Mouse (Mus musculus): ENCODE results near the gene Spock1. TPM values are rescaled to one million over a fixed set of nuclear protein-coding genes. Genes with fewer than 3 reads are reported as not detected.
"Not testable (repeated sequence)": the region's sequence is repeated elsewhere in the genome, so short reads cannot be mapped to it uniquely, and the experiment has no call there.

The Spock1 gene
- polyA plus RNA-seq, 1 experiment from 2014 or later, result 0.49 TPM

DNA sequence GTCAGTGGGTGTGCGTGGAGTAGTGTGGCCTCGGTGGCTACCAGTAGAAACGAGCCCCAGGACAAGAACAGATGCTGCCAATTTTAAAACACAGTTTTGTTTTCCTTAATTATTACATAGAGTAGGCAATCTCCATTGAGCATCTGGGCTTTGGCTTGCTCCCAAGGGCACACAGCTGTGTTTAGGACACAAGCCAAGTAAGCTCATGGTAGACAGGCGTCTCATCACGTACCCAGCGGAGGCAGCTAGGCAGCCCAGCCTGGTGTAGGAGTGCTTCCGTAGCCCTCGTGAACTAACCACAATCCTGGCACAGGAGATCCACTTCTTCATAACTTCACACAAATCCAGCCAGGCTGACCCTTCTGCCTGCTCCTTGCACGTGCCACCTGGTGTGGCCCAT lies 281.7 kb downstream of the Spock1 start:
- no peak for ATAC-seq (replicated peaks; ENCODE audit: insufficient number of reproducible peaks, insufficient read depth, low FRiP score, low read depth)
- WGBS, result 79% methylated on average over 9 of the region's 9 CpGs

DNA sequence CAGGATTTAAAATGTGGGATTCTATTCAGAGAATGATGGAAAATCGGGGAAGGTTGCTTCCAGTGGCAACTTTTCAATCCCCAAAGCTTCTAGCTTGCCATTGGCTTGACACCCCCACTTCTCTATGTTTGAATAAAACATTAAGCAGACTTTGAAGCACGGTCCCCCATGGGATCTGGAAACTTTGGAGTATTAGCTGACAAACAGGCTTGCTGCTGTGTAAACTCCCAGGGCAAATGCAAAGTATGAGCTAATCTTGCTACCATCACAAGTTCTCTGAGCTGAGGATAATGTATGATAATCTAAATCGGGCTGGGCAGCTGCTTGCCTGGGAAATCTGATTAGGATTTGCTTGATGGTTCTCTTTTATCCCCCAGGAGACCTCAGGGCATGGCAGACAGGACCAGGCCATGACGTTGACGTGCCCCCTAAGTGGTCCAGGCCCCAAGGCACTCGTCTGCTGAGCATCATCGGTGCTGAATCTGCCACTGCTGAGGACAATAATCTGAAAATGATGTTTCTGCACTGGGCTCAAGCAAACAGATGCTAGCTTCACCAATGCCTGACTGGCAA lies 284.1 kb downstream of the Spock1 start:
- Histone ChIP-seq H3K27me3 (peaks cover 8% of the 10 kb centered on the region; the same call in 1 of the 2 replicates), H3K9me3 (replicated peaks) (no peaks in the 10 kb centered on the region), H3K36me3 (no peaks in the 10 kb centered on the region), H3K9ac (no peak overlapping the region), H3K4me3 (no peak overlapping the region), H3K4me1 (replicated peaks) (0 out of 2 replicates have a peak, but pooled peaks cover 3% of the 10 kb centered on the region), H3K4me2 (no peak overlapping the region), H3K27ac (no peak overlapping the region)
- no peak for ATAC-seq (replicated peaks; ENCODE audit: insufficient number of reproducible peaks, insufficient read depth, low FRiP score, low read depth)
- 54% methylated on average over 7 of the region's 7 CpGs for WGBS

More for the DNA sequence above, 281.7 kb downstream of the Spock1 start:
- H3K27ac ChIP-seq, result no peak overlapping the region
- H3K4me3 ChIP-seq, result no peak overlapping the region
- H3K36me3 ChIP-seq, result no peaks in the 10 kb centered on the region
- H3K27me3 ChIP-seq, result peaks cover 8% of the 10 kb centered on the region; the same call in 1 of the 2 replicates
- H3K9ac ChIP-seq, result no peak overlapping the region
- H3K4me1 ChIP-seq (replicated peaks), result no peaks in the 10 kb centered on the region
- no peak overlapping the region for H3K4me2 ChIP-seq
- H3K9me3 ChIP-seq (replicated peaks), result no peaks in the 10 kb centered on the region

DNA sequence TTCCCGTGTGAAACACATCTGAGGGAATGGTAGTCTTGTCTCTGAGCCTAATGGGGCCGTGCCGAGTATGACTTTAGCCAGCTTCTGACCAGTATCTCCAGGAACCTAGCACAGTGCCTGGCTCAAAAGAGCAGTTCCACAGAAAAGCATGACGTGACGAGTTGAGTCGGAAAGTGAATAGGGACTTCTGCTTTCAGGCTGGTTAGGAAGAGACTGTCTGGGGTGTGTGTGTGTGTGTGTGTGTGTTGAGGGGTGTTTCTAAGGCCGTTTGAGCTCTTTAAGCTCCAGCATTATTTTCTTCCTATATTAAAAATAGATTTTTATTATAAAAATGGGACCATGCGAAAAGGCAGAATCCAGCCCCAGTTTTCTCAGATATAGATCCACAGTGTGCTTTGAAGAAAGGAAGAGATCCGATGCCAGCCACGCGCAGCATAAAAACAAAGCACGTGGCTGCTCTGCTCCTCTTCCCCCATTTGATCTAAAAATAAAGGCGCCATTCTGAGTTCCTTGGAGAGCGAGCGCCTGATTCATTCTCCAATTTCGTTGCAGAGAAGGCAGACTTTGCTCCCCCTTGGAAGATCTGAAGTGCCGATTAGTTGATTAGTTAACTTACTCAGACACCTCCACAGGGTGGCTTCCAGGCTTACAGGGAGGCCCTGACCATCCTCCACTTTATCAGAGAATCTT lies 288.9 kb downstream of the Spock1 start:
- no peak for ATAC-seq (replicated peaks; ENCODE audit: insufficient number of reproducible peaks, insufficient read depth, low FRiP score, low read depth)
- H3K9ac ChIP-seq, result no peak overlapping the region
- H3K36me3 ChIP-seq, result no peaks in the 10 kb centered on the region
- H3K27ac ChIP-seq, result no peak overlapping the region
- H3K4me3 ChIP-seq, result no peak overlapping the region
- H3K4me1 ChIP-seq (replicated peaks), result 0 out of 2 replicates have a peak, but pooled peaks cover 3% of the 10 kb centered on the region
- H3K27me3 ChIP-seq, result no peaks in the 10 kb centered on the region
- 51% methylated on average over 17 of the region's 17 CpGs for WGBS
- H3K9me3 ChIP-seq (replicated peaks), result no peaks in the 10 kb centered on the region
- no peak overlapping the region for H3K4me2 ChIP-seq

DNA sequence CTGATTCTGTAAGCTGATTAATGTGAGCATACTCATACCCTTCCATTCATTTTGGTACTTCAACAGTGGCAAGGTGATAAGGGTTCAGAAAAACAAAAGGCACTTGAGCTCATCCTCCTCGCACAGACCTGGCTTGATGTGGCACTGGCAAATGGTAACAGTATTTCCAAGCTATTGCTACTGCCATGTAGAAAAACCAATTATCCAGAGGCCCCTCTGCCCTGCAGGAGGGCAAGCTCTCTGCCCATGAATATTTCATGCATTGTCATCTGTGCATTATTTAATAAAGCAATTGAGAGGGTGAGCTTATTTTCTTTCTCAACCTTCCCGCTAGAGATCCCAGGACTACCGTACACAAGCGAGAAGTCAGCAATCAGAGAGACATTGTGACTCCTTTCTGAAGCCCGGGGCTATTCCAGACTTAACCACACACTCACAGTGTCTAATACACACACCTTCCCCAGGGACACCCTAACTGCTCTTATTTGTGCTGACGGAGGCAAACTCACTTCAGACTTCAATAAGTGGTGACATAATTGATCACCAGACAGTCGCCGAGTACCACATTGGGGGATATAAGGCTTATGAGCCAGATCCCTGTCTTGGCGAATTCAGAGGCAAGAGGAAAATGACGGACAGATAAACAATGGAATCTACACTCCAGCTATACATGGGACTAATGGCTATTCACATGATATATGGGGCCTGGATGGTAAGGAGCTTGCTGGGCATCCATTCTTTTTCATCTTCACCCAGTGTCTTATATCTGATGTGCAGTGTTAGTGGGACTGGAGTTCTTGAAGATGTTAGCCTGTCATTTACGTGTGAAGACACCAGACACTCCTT lies 296.6 kb downstream of the Spock1 start:
- Histone ChIP-seq H3K4me2 (no peak overlapping the region), H3K4me3 (no peak overlapping the region), H3K27me3 (no peaks in the 10 kb centered on the region; the same call in 1 of the 2 replicates), H3K36me3 (no peaks in the 10 kb centered on the region), H3K9ac (no peak overlapping the region), H3K27ac (no peak overlapping the region), H3K9me3 (replicated peaks) (no peaks in the 10 kb centered on the region), H3K4me1 (replicated peaks) (no peaks in the 10 kb centered on the region)
- ATAC-seq (replicated peaks; ENCODE audit: insufficient number of reproducible peaks, insufficient read depth, low FRiP score, low read depth), result no peak
- WGBS, result 78% methylated on average over 11 of the region's 11 CpGs

DNA sequence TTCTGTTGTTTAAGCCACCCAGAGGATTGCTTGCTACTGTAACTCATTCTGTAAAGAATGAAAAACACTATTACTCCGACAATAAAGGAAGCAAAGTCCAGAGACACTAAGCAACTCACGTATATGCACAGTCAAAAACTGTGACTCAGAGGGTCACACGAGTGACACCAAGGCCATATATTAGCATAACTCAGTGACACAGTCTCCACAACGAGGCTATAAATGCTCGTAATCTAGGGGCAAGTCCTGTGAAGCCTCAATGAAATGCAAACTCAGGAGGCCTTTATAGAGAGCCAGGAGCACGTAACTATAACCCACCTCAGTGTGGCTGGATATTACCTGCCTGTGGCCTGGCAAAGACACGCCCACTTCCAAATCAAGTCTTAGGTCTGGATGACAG lies 298.2 kb downstream of the Spock1 start:
- no peaks in the 10 kb centered on the region for H3K4me1 ChIP-seq (replicated peaks)

DNA sequence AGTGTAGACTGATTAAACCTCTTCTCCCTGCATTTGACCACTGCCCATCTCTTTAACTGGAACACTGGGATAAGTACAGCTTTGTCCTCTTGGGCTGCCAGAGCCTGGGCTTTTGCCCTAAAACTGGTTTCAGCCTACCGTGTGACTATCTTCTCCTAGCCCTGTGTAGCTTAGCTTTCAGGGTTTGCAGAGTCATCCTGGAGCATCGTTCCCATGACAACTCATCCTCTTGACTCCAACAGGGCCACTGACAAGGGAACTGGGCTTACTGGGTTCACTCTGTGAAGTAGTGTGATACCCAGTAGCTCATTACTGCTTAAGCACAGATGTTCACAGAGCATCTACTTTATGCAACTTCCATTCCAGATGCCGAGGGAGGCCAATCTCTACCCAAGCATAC lies 303.7 kb downstream of the Spock1 start:
- Histone ChIP-seq H3K9me3 (replicated peaks) (no peaks in the 10 kb centered on the region), H3K9ac (no peak overlapping the region), H3K4me1 (replicated peaks) (no peaks in the 10 kb centered on the region), H3K27ac (no peak overlapping the region), H3K4me3 (no peak overlapping the region), H3K36me3 (no peaks in the 10 kb centered on the region), H3K4me2 (no peak overlapping the region), H3K27me3 (no peaks in the 10 kb centered on the region)
- ATAC-seq (replicated peaks; ENCODE audit: insufficient number of reproducible peaks, insufficient read depth, low FRiP score, low read depth), result no peak
- WGBS, result 75% methylated on average over 3 of the region's 3 CpGs

More for the DNA sequence above, 298.2 kb downstream of the Spock1 start:
- Histone ChIP-seq H3K4me3 (no peak overlapping the region), H3K4me2 (no peak overlapping the region), H3K27ac (no peak overlapping the region), H3K9me3 (replicated peaks) (no peaks in the 10 kb centered on the region), H3K27me3 (no peaks in the 10 kb centered on the region; the same call in 1 of the 2 replicates), H3K9ac (no peak overlapping the region), H3K36me3 (no peaks in the 10 kb centered on the region)
- ATAC-seq (replicated peaks; ENCODE audit: insufficient number of reproducible peaks, insufficient read depth, low FRiP score, low read depth), result no peak
- 75% methylated on average over 7 of the region's 7 CpGs for WGBS

DNA sequence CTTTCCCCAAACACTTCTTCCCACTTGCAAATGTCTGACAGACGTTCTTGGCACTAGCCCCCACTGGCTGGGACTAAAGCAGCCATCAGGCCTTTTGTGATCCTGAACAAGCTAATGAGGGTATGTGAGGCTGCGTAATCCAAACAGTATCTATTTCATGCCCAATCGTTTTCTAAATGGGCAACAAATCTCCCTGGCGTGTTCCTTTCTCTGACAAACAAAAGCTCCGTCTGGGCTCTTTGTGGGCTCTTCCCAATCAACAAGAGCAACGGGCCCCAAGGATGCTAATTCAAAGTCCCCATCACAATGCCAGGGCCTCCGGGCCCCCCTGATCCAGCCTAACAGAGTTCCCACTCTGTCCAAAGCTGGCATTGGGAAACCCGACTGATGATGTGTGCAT lies 304.9 kb downstream of the Spock1 start:
- H3K9me3 ChIP-seq (replicated peaks), result no peaks in the 10 kb centered on the region
- ATAC-seq (replicated peaks; ENCODE audit: insufficient number of reproducible peaks, insufficient read depth, low FRiP score, low read depth), result no peak
- no peaks in the 10 kb centered on the region for H3K4me1 ChIP-seq (replicated peaks)
- no peak overlapping the region for H3K9ac ChIP-seq
- no peak overlapping the region for H3K4me3 ChIP-seq
- H3K4me2 ChIP-seq, result no peak overlapping the region
- no peak overlapping the region for H3K27ac ChIP-seq
- 79% methylated on average over 8 of the region's 8 CpGs for WGBS
- H3K36me3 ChIP-seq, result no peaks in the 10 kb centered on the region
- H3K27me3 ChIP-seq, result no peaks in the 10 kb centered on the region

DNA sequence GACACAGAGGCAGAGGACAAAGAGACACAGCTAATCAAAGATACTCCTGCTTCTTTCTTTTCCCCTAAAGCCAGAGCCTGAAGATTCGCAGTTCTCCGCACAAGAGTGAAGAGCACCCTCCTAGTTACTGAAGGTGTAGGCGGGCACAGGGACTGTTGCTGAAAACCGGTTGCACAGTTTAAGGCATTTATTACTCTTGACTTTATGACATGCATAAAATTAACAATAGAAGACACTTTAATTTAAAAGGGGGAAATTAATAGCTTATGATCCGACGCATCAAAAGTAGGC lies 312.4 kb downstream of the Spock1 start:
- no peak overlapping the region for H3K4me2 ChIP-seq
- H3K27me3 ChIP-seq, result no peaks in the 10 kb centered on the region
- H3K36me3 ChIP-seq, result no peaks in the 10 kb centered on the region
- H3K4me3 ChIP-seq, result no peak overlapping the region
- no peaks in the 10 kb centered on the region for H3K9me3 ChIP-seq (replicated peaks)
- H3K9ac ChIP-seq, result no peak overlapping the region
- no peak overlapping the region for H3K27ac ChIP-seq
- no peak for ATAC-seq (replicated peaks; ENCODE audit: insufficient number of reproducible peaks, insufficient read depth, low FRiP score, low read depth)
- 93% methylated on average over 6 of the region's 6 CpGs for WGBS
- no peaks in the 10 kb centered on the region for H3K4me1 ChIP-seq (replicated peaks)

DNA sequence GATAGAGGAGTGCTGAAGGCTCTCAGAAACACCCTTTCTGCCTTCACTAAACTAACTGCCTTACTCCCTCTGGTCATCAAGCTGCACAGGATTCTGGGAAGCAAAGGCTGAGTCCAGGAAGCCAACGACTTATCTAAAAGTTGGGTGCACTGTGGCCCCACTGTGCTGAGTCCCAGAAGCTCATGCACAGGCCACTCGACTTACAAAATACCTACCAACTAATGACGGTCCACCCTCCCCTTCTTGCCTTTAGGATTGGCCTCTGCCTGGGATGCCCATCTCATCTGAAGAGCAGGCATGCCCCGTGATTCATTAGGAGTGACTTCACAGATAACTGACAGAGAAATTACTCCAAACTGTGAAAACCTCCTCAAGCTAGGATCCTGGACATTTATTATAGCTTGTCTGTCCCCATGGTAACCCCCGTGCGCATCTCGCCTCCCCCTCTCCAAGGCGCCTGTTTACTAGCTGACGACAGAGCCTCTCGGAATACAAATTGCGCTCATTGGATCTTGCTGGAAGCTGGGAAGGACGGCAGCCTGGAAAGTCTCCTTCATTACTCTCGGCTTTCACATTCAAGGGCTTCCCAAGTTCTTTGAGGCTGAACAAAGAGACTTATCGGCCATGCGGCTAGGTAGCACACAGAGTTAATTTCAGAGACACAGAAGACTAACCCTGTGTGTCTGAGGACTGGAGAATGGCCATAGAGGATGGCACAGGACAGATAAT lies 312.9 kb downstream of the Spock1 start:
- no peaks in the 10 kb centered on the region for H3K9me3 ChIP-seq (replicated peaks)
- no peaks in the 10 kb centered on the region for H3K27me3 ChIP-seq
- H3K27ac ChIP-seq, result no peak overlapping the region
- H3K4me2 ChIP-seq, result no peak overlapping the region
- no peaks in the 10 kb centered on the region for H3K4me1 ChIP-seq (replicated peaks)
- H3K9ac ChIP-seq, result no peak overlapping the region
- H3K4me3 ChIP-seq, result no peak overlapping the region
- WGBS, result 53% methylated on average over 15 of the region's 15 CpGs
- no peaks in the 10 kb centered on the region for H3K36me3 ChIP-seq
- no peak for ATAC-seq (replicated peaks; ENCODE audit: insufficient number of reproducible peaks, insufficient read depth, low FRiP score, low read depth)

DNA sequence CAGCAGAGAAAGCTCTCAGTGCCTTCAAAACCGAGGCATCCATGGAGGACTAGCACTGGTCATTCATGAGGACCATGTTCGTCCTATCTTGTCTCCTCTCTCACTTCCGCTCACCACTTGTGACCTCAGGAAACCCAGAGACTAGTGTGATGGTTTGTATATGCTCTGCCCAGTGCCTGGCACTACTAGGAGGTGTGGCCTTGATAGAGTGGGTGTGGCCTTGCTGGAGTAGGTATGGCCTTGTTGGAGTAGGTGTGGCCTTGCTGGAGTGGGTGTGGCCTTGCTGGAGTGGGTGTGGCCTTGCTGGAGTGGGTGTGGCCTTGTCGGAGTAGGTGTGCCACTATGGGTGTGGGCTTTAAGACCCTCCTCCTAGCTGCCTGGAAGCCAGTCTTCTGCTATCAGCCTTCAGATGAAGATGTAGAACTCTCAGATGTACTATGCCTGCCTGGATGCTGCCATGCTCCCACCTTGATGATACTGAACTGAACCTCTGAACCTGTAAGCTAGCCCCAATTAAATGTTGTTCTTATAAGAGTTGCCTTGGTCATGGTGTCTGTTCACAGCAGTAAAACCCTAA lies 318.7 kb downstream of the Spock1 start:
- not testable (repeated sequence) for H3K4me3 ChIP-seq; H3K27ac ChIP-seq; H3K36me3 ChIP-seq; H3K9ac ChIP-seq; H3K27me3 ChIP-seq; H3K9me3 ChIP-seq (replicated peaks); H3K4me2 ChIP-seq; ATAC-seq (replicated peaks; ENCODE audit: insufficient number of reproducible peaks, insufficient read depth, low FRiP score, low read depth); H3K4me1 ChIP-seq (replicated peaks)
- 91% methylated on average over 4 of the region's 4 CpGs for WGBS

Measured in heart, embryonic 15.5 days (tissue).